Mouse (Mus musculus): Measurements from ENCODE around the gene Slit3. TPM values are rescaled to one million over a fixed set of nuclear protein-coding genes. Genes with fewer than 3 reads are reported as not detected.

Gene Slit3
- polyA plus RNA-seq, 1 experiment from 2014 or later = 4.5 TPM

- no peak overlapping the region for H3K27ac ChIP-seq (ENCODE audit: low read length)
- H3K27me3 ChIP-seq (ENCODE audit: control insufficient read depth, insufficient read depth, low read depth, low read length) = no peaks in the 10 kb centered on the region; the same call in 1 of the 2 replicates
- H3K9ac ChIP-seq (ENCODE audit: low read depth, low read length) = no peak overlapping the region
- ATAC-seq = no peak
- H3K4me1 ChIP-seq (ENCODE audit: control insufficient read depth, insufficient read depth, low read length) = no peaks in the 10 kb centered on the region
- H3K4me3 ChIP-seq (ENCODE audit: low read depth, low read length) = no peak overlapping the region
- no peak overlapping the region for H3K4me2 ChIP-seq (ENCODE audit: low read length)
- no peaks in the 10 kb centered on the region for H3K9me3 ChIP-seq (replicated peaks; ENCODE audit: control insufficient read depth, low read length, poor library complexity, severe bottlenecking)
- H3K36me3 ChIP-seq (ENCODE audit: control insufficient read depth, insufficient read depth, low read length) = no peaks in the 10 kb centered on the region
- WGBS = 66% methylated on average over 4 of the region's 4 CpGs
These were observed 300.7 kb downstream of the Slit3 start for GRCm38 (mm10) chr11:35421728-35422127.

- Histone ChIP-seq H3K4me1 (ENCODE audit: control insufficient read depth, insufficient read depth, low read length) (no peaks in the 10 kb centered on the region), H3K4me3 (ENCODE audit: low read depth, low read length) (no peak overlapping the region), H3K9me3 (replicated peaks; ENCODE audit: control insufficient read depth, low read length, poor library complexity, severe bottlenecking) (no peaks in the 10 kb centered on the region), H3K27ac (ENCODE audit: low read length) (no peak overlapping the region), H3K4me2 (ENCODE audit: low read length) (no peak overlapping the region), H3K9ac (ENCODE audit: low read depth, low read length) (no peak overlapping the region), H3K27me3 (ENCODE audit: control insufficient read depth, insufficient read depth, low read depth, low read length) (no peaks in the 10 kb centered on the region), H3K36me3 (ENCODE audit: control insufficient read depth, insufficient read depth, low read length) (no peaks in the 10 kb centered on the region)
- no peak for ATAC-seq
- WGBS = 73% methylated on average over 7 of the region's 7 CpGs
These were observed 307.0 kb downstream of the Slit3 start for GRCm38 (mm10) chr11:35428036-35428435.

DNA sequence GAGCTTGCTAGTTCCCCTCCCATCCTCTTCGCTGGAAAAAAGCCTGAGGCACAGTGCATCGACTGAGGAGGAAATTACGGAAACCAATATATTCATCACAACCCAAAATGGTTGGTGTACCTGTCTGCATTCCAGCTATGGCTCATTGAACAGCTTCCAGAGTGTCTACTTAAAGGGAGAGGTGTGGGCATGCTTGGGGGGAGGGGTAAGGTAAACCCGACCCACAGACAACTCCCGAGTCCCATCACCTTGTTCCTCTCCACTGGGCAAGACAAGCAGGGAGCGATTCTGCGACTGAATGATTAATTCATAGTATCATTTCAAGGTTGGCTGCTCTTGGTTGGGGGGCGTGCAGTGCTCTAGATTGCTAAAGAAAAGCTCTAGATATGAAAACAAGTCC lies 310.1 kb downstream of the Slit3 start:
- Histone ChIP-seq H3K4me2 (ENCODE audit: low read length) (no peak overlapping the region), H3K4me3 (ENCODE audit: low read depth, low read length) (no peak overlapping the region), H3K27ac (ENCODE audit: low read length) (no peak overlapping the region), H3K36me3 (ENCODE audit: control insufficient read depth, insufficient read depth, low read length) (no peaks in the 10 kb centered on the region), H3K4me1 (ENCODE audit: control insufficient read depth, insufficient read depth, low read length) (no peaks in the 10 kb centered on the region), H3K27me3 (ENCODE audit: control insufficient read depth, insufficient read depth, low read depth, low read length) (no peaks in the 10 kb centered on the region; the same call in 1 of the 2 replicates), H3K9ac (ENCODE audit: low read depth, low read length) (no peak overlapping the region), H3K9me3 (replicated peaks; ENCODE audit: control insufficient read depth, low read length, poor library complexity, severe bottlenecking) (no peaks in the 10 kb centered on the region)
- ATAC-seq = no peak
- 75% methylated on average over 8 of the region's 8 CpGs for WGBS

GRCm38 (mm10) chr11:35437510-35437909 lies 316.5 kb downstream of the Slit3 start:
- 88% methylated on average over 6 of the region's 6 CpGs for WGBS
- no peak overlapping the region for H3K4me3 ChIP-seq (ENCODE audit: low read depth, low read length)
- H3K4me1 ChIP-seq (ENCODE audit: control insufficient read depth, insufficient read depth, low read length) = peaks cover 2% of the 10 kb centered on the region; the same call in 1 of the 2 replicates
- no peaks in the 10 kb centered on the region; the same call in 1 of the 2 replicates for H3K9me3 ChIP-seq (replicated peaks; ENCODE audit: control insufficient read depth, low read length, poor library complexity, severe bottlenecking)
- no peak overlapping the region for H3K27ac ChIP-seq (ENCODE audit: low read length)
- no peak overlapping the region for H3K9ac ChIP-seq (ENCODE audit: low read depth, low read length)
- no peaks in the 10 kb centered on the region for H3K36me3 ChIP-seq (ENCODE audit: control insufficient read depth, insufficient read depth, low read length)
- no peak for ATAC-seq
- H3K27me3 ChIP-seq (ENCODE audit: control insufficient read depth, insufficient read depth, low read depth, low read length) = no peaks in the 10 kb centered on the region; the same call in 1 of the 2 replicates
- H3K4me2 ChIP-seq (ENCODE audit: low read length) = no peak overlapping the region

DNA sequence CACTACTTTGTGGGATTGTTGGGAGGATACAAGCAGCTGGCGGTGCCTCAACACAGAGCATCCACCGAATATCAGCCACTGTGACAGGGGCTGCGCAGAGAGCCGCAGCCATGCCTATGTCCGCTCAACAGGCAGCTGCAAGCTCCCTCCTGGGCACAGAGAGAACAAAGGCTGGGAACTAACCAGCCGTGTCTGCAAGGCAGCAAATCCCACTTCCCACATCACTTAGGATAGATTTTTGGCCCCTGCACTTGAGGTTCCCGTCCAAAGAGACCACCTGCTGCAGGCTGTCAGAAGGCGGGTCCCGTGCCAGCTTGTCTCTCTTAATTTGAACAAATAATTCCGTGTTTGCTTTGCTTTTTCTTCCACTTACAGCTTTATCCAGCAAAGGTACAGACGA lies 319.2 kb downstream of the Slit3 start:
- Histone ChIP-seq H3K4me2 (ENCODE audit: low read length) (no peak overlapping the region), H3K9ac (ENCODE audit: low read depth, low read length) (no peak overlapping the region), H3K4me1 (ENCODE audit: control insufficient read depth, insufficient read depth, low read length) (peaks cover 2% of the 10 kb centered on the region; the same call in 1 of the 2 replicates), H3K4me3 (ENCODE audit: low read depth, low read length) (no peak overlapping the region), H3K27ac (ENCODE audit: low read length) (no peak overlapping the region), H3K9me3 (replicated peaks; ENCODE audit: control insufficient read depth, low read length, poor library complexity, severe bottlenecking) (no peaks in the 10 kb centered on the region; the same call in 1 of the 2 replicates), H3K27me3 (ENCODE audit: control insufficient read depth, insufficient read depth, low read depth, low read length) (no peaks in the 10 kb centered on the region; the same call in none of the 2 replicates), H3K36me3 (ENCODE audit: control insufficient read depth, insufficient read depth, low read length) (no peaks in the 10 kb centered on the region)
- WGBS = 19% methylated on average over 11 of the region's 11 CpGs
- no peak for ATAC-seq

DNA sequence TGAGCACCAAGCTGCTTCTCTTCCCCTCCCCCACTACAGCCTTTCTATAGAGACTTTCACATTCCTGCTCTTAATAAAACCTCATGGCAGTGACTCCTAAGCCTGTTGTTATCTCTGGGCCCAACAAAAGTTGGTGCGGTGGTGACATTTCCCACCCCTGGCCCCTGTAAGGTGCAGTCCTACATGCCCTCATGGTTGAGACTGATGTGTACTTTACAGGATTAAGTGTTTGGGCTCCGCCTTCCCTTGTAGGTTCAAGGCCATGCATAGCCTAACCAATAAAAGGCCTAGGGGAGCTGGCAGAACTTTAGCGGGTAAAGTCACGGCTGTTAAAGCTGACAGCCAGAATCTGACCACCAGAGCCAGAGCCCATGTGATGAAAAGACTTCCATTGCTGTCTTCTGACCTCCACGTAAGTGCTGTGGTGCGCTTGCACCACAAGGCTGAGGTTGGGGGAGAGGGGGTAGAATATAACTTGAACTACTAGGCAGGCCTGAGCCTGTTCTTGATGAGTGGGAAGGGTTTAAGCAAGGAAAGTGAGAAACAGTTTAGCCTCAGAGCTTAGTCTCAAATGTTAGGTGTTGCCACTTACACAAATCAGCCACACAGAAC lies 323.6 kb downstream of the Slit3 start:
- 62% methylated on average over 6 of the region's 6 CpGs for WGBS
- peaks cover 2% of the 10 kb centered on the region; the same call in 1 of the 2 replicates for H3K4me1 ChIP-seq (ENCODE audit: control insufficient read depth, insufficient read depth, low read length)
- H3K36me3 ChIP-seq (ENCODE audit: control insufficient read depth, insufficient read depth, low read length) = no peaks in the 10 kb centered on the region
- no peak overlapping the region for H3K4me2 ChIP-seq (ENCODE audit: low read length)
- H3K9me3 ChIP-seq (replicated peaks; ENCODE audit: control insufficient read depth, low read length, poor library complexity, severe bottlenecking) = no peaks in the 10 kb centered on the region; the same call in 1 of the 2 replicates
- peaks cover 13% of the 10 kb centered on the region for H3K27me3 ChIP-seq (ENCODE audit: control insufficient read depth, insufficient read depth, low read depth, low read length)
- no peak overlapping the region for H3K27ac ChIP-seq (ENCODE audit: low read length)
- ATAC-seq = no peak
- no peak overlapping the region for H3K9ac ChIP-seq (ENCODE audit: low read depth, low read length)
- no peak overlapping the region for H3K4me3 ChIP-seq (ENCODE audit: low read depth, low read length)

GRCm38 (mm10) chr11:35447951-35448350 lies 326.9 kb downstream of the Slit3 start:
- Histone ChIP-seq H3K9ac (ENCODE audit: low read depth, low read length) (no peak overlapping the region), H3K4me3 (ENCODE audit: low read depth, low read length) (no peak overlapping the region), H3K27ac (ENCODE audit: low read length) (no peak overlapping the region), H3K36me3 (ENCODE audit: control insufficient read depth, insufficient read depth, low read length) (no peaks in the 10 kb centered on the region), H3K4me2 (ENCODE audit: low read length) (no peak overlapping the region), H3K9me3 (replicated peaks; ENCODE audit: control insufficient read depth, low read length, poor library complexity, severe bottlenecking) (no peaks in the 10 kb centered on the region), H3K4me1 (ENCODE audit: control insufficient read depth, insufficient read depth, low read length) (no peaks in the 10 kb centered on the region), H3K27me3 (ENCODE audit: control insufficient read depth, insufficient read depth, low read depth, low read length) (peaks cover 28% of the 10 kb centered on the region)
- 85% methylated on average over 9 of the region's 9 CpGs for WGBS
- ATAC-seq = no peak

- H3K4me3 ChIP-seq (ENCODE audit: low read depth, low read length) = no peak overlapping the region
- 87% methylated on average over 6 of the region's 6 CpGs for WGBS
- H3K4me2 ChIP-seq (ENCODE audit: low read length) = no peak overlapping the region
- ATAC-seq = no peak
- no peaks in the 10 kb centered on the region for H3K36me3 ChIP-seq (ENCODE audit: control insufficient read depth, insufficient read depth, low read length)
- H3K9me3 ChIP-seq (replicated peaks; ENCODE audit: control insufficient read depth, low read length, poor library complexity, severe bottlenecking) = no peaks in the 10 kb centered on the region
- no peak overlapping the region for H3K9ac ChIP-seq (ENCODE audit: low read depth, low read length)
- H3K27me3 ChIP-seq (ENCODE audit: control insufficient read depth, insufficient read depth, low read depth, low read length) = peaks cover 32% of the 10 kb centered on the region
- no peak overlapping the region for H3K27ac ChIP-seq (ENCODE audit: low read length)
- H3K4me1 ChIP-seq (ENCODE audit: control insufficient read depth, insufficient read depth, low read length) = peaks cover 3% of the 10 kb centered on the region
These were observed 328.2 kb downstream of the Slit3 start for GRCm38 (mm10) chr11:35449199-35449598.

- Histone ChIP-seq H3K4me3 (ENCODE audit: low read depth, low read length) (no peak overlapping the region), H3K9ac (ENCODE audit: low read depth, low read length) (no peak overlapping the region), H3K4me2 (ENCODE audit: low read length) (no peak overlapping the region), H3K9me3 (replicated peaks; ENCODE audit: control insufficient read depth, low read length, poor library complexity, severe bottlenecking) (no peaks in the 10 kb centered on the region), H3K36me3 (ENCODE audit: control insufficient read depth, insufficient read depth, low read length) (no peaks in the 10 kb centered on the region), H3K27me3 (ENCODE audit: control insufficient read depth, insufficient read depth, low read depth, low read length) (peaks cover 31% of the 10 kb centered on the region), H3K4me1 (ENCODE audit: control insufficient read depth, insufficient read depth, low read length) (peaks cover 9% of the 10 kb centered on the region), H3K27ac (ENCODE audit: low read length) (no peak overlapping the region)
- no peak for ATAC-seq
- WGBS = 19% methylated on average over 4 of the region's 4 CpGs
These were observed 330.6 kb downstream of the Slit3 start for GRCm38 (mm10) chr11:35451636-35452035.

Data from midbrain, embryonic 16.5 days (tissue).